Mouse (Mus musculus) kidney, postnatal 0 days (tissue): ENCODE measurements at regions not wholly inside any gene's neighbourhood (a gene's known extent, or its start where the extent isn't known, plus 50 kb on each side); places are given as distances from the start of the nearest gene placed in this dataset.
"Not testable (repeated sequence)": the region's sequence is repeated elsewhere in the genome, so short reads cannot be mapped to it uniquely, and the experiment has no call there.

ENCODE experiments used
- ATAC-seq: fragments of 200-750 bp; cut with Nextera tagmentation; replicated peaks from 2 replicates; pipeline ENCODE4 v1.8.0; 2017; ENCODE audit warnings: low read depth, moderate number of reproducible peaks, moderate TSS enrichment, moderate library complexity; ENCODE audit not compliant: low FRiP score
- DNase-seq: peaks from one replicate; pipeline ENCODE4 v3.0.0-alpha.2; 2016; ENCODE audit warnings: low spot score
- H3K27ac ChIP-seq: fragments of 300-500 bp; sonication (generic); 2 replicates; pipeline ENCODE4 v1.5.1; 2014; ENCODE audit warnings: mild to moderate bottlenecking
- H3K27me3 ChIP-seq: fragments of 300-500 bp; sonication (generic); 2 replicates; pipeline ENCODE4 v1.6.1; 2014; ENCODE audit warnings: low read length, mixed read lengths; ENCODE audit not compliant: insufficient read depth
- H3K36me3 ChIP-seq: fragments of 300-500 bp; sonication (generic); 2 replicates; pipeline ENCODE4 v1.6.1; 2014; ENCODE audit warnings: low read length, mixed read lengths; ENCODE audit not compliant: insufficient read depth
- H3K4me1 ChIP-seq: fragments of 300-500 bp; sonication (generic); replicated peaks from 2 replicates; pipeline ENCODE4 v1.6.1; 2014; ENCODE audit warnings: antibody characterized with exemption, low read length, mixed read lengths; ENCODE audit not compliant: insufficient read depth
- H3K4me2 ChIP-seq: fragments of 300-500 bp; sonication (generic); 2 replicates; pipeline ENCODE4 v1.6.1; 2014; ENCODE audit warnings: mild to moderate bottlenecking, low read length, moderate library complexity, mixed read lengths
- H3K4me3 ChIP-seq: fragments of 300-500 bp; sonication (generic); replicated peaks from 2 replicates; pipeline ENCODE4 v1.5.1; 2014; ENCODE audit warnings: low read depth, low read length
- H3K9ac ChIP-seq: fragments of 300-500 bp; sonication (generic); 2 replicates; pipeline ENCODE4 v1.6.1; 2014; ENCODE audit warnings: low read depth, low read length
- H3K9me3 ChIP-seq: fragments of 300-500 bp; sonication (generic); replicated peaks from 2 replicates; pipeline ENCODE4 v1.6.1; 2016; ENCODE audit warnings: low read length, inconsistent platforms, mixed read lengths
- CTCF ChIP-seq: IDR thresholded peaks from 2 replicates; pipeline ENCODE4 v1.5.1; 2016; ENCODE audit warnings: antibody characterized with exemption, low read depth, mild to moderate bottlenecking, moderate library complexity
- WGBS: fragments of 180-500 bp; shearing (Covaris S2); extraction: QIAGEN DNeasy Blood & Tissue Kit; methylation state at CpG from one replicate; pipeline ENCODE4 v1.1.7; 2014; 5-methylcytosine and 5-hydroxymethylcytosine counted together

- H3K9ac ChIP-seq, DNase-seq, H3K27ac ChIP-seq, H3K27me3 ChIP-seq, H3K4me3 ChIP-seq, H3K4me1 ChIP-seq, H3K9me3 ChIP-seq, H3K36me3 ChIP-seq, ATAC-seq, H3K4me2 ChIP-seq: not testable (repeated sequence)
- 70% methylated on average over 4 of the region's 6 CpGs for WGBS
- TF ChIP-seq CTCF, result peak; percentile 32; the same call in 1 of the 2 replicates
Observed at GRCm38 (mm10) chr13:68372631-68373030, 209.3 kb downstream of the Mtrr start.
